Mouse (Mus musculus): ENCODE data around the gene Olfr370. TPM values are rescaled to one million over a fixed set of nuclear protein-coding genes. Genes with fewer than 3 reads are reported as not detected.
"Not testable (repeated sequence)": the region's sequence is repeated elsewhere in the genome, so short reads cannot be mapped to it uniquely, and the experiment has no call there.

The Olfr370 gene
- total RNA-seq (2021) = not detected

DNA sequence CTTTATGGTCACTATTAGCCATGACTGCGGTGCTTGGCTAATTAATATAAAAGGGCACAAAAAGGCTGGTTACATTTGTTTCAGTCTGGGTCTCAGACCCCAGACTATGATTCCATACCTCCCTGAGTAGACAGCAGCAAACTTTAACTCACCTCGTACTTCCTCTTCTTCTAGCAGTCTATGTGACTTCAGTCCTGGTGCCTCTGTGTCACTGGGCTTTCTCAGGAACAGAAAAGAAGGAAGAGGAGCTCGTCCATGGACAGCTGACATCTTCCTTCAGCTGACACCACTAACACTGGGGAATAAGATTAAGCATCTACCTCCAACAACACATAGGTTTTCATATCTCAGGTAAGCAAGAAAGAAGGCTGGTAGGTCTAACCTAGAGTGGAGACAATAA, at the start of gene Olfr370:
Olfr370 (plus strand) TSS at position 45 of the 400 bp plus-strand sequence.
- no peak for DNase-seq (ENCODE audit: low spot score in 2 of 2)
- intact Hi-C loops (cut with DNase I) = no loop called here

DNA sequence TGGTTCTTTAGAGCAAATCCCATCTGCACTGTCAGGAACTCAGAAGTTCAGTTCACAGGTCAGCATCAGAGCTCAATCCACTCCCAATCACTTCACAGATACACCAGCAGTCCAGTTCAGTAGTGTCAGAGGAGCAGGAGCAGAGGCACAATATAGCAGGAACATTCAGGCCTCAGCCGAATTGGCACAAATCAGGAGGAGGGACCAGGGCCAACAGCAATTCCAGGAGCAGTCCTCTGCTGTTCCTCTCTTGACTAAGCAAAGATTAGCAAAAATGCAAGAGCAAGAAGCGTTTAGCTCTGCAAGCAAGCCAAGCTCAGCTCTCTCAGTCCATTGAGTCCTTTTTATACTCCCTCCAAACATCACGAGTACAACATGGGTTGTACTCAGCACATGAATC, 23.9 kb upstream of the Olfr370 start:
- intact Hi-C loops (cut with DNase I) = no loop called here
- no peak for DNase-seq (ENCODE audit: low spot score in 2 of 2)

DNA sequence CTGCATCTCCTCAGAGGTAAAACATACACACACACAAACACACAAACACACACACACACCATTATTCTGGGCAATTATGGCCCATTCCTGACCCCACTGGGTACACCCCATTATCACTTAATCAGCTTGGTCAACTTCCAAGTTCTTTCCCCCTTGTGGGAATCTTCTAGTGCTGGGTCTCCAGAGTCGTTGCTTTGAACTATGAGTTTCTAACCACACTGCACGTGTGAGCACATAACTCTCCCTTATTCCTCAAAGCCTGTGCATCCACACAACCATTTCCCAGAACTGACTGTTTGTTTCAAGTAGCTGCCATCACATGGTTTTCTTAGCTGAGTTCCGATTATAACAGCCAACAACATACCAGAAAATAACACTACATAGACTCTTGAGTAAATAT, 15.1 kb upstream of the Olfr370 start:
- no peak for DNase-seq (ENCODE audit: low spot score in 2 of 2)
- intact Hi-C loops (cut with DNase I) = no loop called here

DNA sequence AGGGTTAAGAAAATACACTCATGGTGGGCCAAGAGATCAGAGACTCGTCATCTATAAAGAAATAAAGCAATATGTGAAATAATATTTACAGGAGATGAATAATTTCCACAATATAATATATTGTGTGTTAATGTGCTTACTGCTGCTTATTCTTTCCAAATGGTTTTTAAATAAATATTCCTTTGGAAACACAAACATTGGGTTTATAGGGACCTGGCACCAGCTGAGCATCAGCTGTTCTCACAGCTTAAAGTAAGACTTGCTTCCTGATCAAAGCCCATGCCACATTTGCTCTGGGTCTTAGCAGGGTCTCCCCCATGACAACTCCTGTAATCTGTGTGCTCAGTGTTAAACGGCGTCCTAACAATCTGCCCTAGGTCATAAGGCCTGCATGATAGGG, 14.7 kb upstream of the Olfr370 start:
- DNase-seq (ENCODE audit: low spot score in 2 of 2); intact Hi-C loops (cut with DNase I): not testable (repeated sequence)

DNA sequence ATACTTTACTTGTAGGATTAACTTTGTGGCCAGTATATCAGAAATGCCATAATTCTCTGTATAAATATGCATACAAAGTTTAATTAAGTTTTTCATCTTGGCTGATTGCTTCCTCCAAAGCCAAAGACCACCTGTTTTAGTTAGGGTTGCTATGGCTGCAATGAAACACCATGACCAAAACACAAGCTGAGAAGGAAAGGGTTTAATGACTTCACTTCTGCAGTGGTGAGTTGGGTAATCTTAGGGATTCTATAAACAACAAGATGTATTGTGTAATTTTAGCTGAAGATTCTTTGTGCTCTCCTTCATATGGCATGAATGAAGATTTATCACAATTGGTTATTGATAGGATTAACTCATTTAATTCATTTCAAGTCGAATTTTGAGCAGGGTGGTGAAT, 14.3 kb upstream of the Olfr370 start:
- intact Hi-C loops (cut with DNase I) = no loop called here
- DNase-seq (ENCODE audit: low spot score in 2 of 2) = no peak

DNA sequence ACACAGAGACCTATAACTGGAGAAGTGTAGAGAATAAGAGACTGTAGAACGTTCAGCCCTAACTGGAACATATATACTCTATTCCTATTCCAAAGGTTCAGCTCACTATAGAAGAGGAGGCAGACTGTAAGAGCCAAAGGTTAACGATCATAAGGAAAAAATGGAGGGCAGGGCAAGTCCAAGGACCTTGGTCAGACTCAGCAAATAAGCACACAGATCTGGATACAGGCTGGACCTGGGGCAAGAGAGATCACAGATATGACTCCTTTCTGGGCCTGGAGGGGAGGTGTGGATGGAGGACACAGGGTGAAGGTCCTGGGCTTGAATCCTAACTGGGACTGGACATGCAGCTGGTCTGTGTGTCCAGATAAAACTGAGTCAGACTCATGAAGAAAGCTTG, 778 bp upstream of the Olfr370 start:
- DNase-seq (ENCODE audit: low spot score in 2 of 2) = no peak
- intact Hi-C loops (cut with DNase I) = no loop called here

DNA sequence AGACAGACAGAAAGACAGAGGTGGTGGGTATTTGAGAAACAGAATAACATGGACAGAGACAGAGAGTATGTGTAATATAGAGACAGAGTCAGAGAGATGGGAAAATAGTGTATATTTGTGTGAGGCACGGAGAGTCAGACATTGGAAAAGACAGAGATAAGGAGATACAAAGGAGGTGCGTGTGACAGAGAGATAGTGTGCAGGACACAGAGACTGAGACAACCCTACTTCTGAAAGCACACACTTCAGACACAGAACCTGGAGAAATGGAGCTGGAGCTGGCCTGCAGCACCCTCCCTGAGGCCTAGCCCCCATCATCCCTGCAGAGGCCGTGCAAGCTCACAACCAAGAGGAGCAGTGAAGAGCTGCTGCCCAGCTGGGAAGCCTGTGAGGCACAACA, 27.1 kb downstream of the Olfr370 start:
- intact Hi-C loops (cut with DNase I) = no loop called here
- DNase-seq (ENCODE audit: low spot score in 2 of 2) = no peak

DNA sequence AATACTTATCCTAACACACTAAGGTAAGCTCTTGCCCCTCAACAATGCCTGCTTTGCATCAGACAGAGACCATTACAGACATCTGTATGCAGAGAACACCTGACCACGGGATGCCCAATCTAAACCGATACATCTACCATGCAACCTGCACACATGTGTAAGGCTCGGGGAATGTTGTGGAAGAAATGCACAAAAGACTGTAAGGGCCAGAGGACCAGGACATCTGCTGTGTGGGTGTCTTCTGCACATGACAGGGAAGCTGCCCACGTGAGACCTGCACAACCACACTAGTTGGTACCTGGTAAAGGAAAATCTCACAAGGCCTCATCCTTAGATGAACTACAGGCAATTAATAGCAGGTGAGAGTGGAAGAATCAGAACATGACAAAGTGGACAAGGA, 27.7 kb downstream of the Olfr370 start:
- intact Hi-C loops (cut with DNase I) = no loop called here
- peak in 1 of 2 experiments; percentile 4 for DNase-seq (ENCODE audit: low spot score in 2 of 2)

DNA sequence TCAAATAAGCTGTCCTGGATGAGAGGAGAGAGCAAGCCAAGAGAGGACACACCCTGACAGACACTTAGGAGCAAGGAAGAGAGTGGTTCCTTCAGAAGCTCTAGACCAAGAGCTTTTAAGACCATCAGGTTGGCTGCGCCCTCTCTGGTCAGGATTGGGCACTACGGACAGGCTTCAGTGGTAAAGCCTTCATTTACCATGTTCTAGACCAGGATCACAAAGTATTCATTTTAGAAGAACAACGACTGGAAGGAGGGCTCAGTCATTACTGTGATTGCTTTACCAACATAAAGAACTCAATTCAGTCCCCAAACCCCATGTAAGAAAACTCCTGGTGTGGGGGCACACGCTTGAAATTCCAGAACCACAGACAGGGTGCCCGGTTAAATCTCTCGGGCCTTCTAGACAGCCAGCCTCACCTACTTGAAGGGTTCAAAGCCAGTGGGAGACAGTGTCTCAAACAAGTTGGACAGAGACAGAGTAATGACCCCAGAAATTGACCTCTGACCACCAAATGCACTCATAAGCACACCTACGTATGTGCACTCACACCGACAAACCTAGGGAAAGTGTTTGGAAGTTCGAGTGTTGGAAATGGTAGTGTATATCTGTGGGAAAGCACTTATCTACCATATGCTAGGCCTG, 30.3 kb downstream of the Olfr370 start:
- peak in 1 of 2 experiments; percentile 2 for DNase-seq (ENCODE audit: low spot score in 2 of 2)
- intact Hi-C loops (cut with DNase I) = loop anchor here (2.0 to 5.0 kb wide), 2 partner anchors 57 to 124 kb away; no protein-coding TSS in a partner anchor

DNA sequence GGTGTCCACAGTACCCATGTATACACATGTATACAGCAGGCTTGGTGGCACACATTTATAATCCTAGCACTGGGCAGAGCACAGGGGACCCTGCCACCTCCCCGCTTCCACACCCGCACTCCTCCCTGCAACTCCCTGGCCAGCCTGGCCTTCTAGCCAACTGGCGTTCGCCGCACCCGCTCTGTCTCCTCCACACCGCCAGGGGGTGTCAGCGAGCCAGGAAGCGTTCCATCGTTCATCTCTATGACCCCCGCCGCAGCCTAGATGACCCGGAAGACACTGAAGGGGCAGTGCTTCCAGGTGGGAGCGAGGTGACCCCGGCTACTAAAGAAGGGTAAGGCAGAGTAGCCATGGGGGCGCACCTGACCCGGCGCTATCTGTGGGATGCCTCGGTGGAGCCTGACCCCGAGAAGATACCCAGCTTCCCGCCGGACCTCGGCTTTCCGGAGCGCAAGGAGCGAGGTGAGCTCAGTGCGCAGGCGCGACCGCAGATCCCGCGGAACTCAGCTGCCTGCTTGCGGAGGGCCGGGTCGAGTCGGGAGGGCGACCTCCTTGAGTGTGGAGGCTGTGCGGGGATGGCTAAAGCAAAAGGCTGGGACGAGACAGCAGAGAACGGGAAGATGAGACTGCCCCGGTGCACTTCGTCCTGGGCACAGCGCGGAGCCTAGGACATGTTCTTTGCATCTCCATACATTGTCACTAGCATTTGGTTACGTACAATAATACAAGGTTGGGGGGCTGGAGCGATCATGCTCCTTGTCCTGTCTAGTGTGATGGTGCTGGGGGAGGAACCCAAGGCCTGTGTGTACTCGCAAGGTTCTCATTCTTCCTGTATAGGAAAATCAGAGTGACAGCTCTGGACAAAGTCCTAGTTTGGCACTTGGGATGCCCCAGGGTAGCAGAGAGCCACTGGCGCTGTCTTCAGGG, 31.2 kb downstream of the Olfr370 start, which contains the start of gene Ndufb7:
Ndufb7 (plus strand) TSS at position 203 of the 927 bp plus-strand sequence.
- intact Hi-C loops (cut with DNase I) = loop anchor here (2.0 to 5.0 kb wide), 2 partner anchors 56 to 124 kb away; no protein-coding TSS in a partner anchor

DNA sequence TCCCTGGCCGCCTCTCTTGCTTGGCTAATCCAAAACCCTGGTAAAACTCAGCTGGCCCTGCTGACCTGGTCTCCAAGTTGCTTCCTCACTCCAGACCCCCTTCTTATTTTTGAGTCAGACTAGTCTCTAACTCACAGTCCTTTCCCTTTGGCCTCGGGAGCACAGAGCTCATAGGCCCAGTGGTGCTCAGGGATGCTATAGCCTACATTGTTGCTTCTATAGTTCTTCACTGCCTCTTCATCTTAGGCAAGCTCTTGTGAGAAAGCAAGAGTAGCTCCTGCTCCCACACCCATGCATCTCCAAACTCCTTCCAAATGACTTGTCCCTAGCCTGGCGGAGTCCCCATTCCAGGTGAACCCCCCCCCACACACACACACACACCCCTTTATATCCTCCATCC, 32.1 kb downstream of the Olfr370 start:
- intact Hi-C loops (cut with DNase I) = loop anchor here (2.0 to 5.0 kb wide), 2 partner anchors 55 to 125 kb away; no protein-coding TSS in a partner anchor
- peak in 1 of 2 experiments; percentile 5 for DNase-seq (ENCODE audit: low spot score in 2 of 2)

More for the DNA sequence above, 31.2 kb downstream of the Olfr370 start, which contains the start of gene Ndufb7:
- DNase-seq (ENCODE audit: low spot score in 2 of 2) = peak; percentile 97 to 98

DNA sequence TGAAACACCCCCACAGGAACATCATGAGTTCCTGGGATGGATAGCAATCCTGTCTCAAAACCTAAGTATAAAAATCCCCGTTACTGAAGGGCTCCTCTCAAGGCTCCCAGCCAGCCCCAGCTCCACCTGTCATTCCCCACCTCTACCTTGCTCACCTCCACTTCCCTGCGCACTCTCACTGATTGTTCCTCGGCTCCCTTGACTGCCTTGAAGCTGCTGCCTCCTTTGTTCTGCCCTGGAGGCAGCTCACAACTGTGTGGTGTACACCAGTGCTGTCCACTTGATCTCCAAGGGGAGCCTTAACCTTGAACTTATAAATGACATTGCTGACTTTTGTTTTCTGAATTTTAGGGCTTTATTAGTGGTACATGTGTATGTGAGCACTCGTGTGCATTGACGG, 32.5 kb downstream of the Olfr370 start:
- intact Hi-C loops (cut with DNase I) = loop anchor here (5.0 kb wide), 1 partner anchor 126 kb away; no protein-coding TSS in a partner anchor
- no peak for DNase-seq (ENCODE audit: low spot score in 2 of 2)

DNA sequence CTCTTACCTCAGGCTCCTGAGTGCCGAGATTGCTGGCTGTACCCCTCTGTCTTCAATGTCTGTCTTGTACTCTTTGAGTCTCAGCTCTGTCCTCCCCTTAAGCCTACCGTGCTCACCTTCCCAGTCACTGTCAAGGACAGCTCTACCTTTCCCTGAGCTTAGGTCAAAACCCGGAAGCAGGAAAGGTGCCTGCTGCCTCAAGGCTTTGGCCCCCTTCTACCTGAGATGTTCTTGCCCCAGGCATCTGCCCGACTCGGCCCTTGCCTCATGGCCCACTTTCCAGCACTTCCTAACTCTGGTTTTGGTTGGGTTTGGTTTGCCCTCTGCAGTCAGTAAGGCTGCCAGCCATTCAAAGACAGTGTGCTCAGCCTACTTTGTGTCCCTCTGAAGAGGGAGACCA, 33.2 kb downstream of the Olfr370 start:
- intact Hi-C loops (cut with DNase I) = loop anchor here (5.0 kb wide), 1 partner anchor 126 kb away; no protein-coding TSS in a partner anchor
- no peak for DNase-seq (ENCODE audit: low spot score in 2 of 2)

DNA sequence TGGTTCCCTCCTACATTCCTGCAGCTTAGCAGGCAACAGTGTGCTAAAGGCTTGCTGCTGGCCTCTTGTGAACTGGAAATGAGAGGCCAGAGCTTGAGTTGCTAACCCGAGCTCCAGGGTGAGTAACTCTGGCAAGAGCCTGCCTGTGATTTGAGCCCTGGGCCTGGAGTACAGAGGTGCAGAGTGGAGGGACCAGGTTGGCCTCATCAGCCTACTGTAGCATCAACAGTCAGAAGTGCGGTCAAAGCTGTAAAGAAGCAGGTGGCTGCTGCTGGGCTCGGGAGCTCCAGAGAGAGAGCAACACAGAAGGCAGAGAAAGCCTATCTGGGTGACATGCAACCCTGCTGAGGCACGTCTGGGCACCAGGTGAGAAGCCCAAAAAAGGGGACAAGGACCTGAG, 33.6 kb downstream of the Olfr370 start:
- intact Hi-C loops (cut with DNase I) = loop anchor here (5.0 kb wide), 1 partner anchor 127 kb away; no protein-coding TSS in a partner anchor
- DNase-seq (ENCODE audit: low spot score in 2 of 2) = peak in 1 of 2 experiments; percentile 1

DNA sequence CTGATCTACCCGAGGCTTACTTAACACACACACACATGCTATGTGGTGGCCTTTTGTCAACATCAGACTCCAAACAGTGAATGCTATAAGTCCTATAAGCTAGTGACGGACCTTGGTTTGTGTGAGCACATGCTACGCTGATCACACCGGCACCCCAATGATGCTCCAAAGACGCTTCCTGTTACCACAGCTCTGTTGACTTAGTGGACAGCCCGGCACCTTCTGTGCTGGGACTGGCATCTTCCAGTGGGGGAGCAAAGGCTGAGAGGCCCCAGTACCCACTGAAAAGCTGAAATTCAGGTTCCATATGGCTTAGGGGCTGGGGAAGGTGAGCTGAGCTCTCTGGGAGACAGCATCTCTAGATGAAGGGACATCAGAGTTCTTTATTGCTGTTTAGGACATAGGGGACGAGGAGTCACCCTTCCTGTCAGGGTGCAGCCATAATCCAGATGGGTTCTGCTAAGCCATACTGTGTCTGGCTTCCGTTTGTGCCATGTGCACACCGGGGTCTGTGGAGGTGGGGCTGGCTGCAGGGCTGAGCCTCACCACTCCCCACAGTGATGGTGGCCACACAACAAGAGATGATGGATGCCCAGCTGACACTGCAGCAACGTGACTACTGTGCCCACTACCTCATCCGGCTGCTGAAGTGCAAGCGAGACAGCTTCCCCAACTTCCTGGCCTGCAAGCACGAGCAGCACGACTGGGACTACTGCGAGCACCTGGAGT, 34.9 kb downstream of the Olfr370 start:
- peak in 1 of 2 experiments; percentile 2 for DNase-seq (ENCODE audit: low spot score in 2 of 2)

DNA sequence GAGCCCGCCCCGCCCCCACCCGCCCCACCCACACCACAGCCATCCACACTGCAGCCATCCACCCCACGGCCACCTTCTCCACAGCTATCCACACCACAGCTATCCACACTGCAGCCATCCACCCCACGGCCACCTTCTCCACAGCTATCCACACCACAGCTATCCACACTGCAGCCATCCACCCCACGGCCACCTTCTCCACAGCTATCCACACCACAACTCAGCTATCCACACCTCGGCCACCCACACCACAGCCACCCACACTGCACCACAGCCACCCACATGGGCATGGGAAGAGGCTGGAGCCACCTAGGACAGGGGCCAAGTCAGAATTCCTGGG, 35.4 kb downstream of the Olfr370 start:
- DNase-seq (ENCODE audit: low spot score in 2 of 2) = peak in 1 of 2 experiments; percentile 3
- intact Hi-C loops (cut with DNase I) = not testable (repeated sequence)

More for the DNA sequence above, 34.9 kb downstream of the Olfr370 start:
- intact Hi-C loops (cut with DNase I) = no loop called here

DNA sequence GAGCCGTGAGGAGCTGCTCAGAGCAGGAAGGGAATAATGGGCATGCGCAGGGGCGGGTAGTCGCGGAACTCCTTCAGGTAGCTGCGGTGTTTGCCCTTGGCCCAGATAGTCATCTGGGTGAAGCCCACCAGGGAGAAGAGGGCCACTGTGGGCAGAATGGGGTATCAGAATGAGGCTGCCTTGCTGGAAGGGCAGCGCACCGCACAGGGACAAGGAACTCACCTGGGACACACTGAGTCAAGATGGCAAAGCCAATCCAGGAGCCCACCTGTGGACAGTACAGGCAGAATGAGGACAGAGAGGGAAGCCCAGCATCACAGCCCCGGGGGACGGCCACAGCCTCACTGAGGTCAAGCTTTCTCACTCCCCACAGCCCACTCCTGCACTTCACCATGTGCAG, 36.2 kb downstream of the Olfr370 start:
- DNase-seq (ENCODE audit: low spot score in 2 of 2) = peak in 1 of 2 experiments; percentile 2
- intact Hi-C loops (cut with DNase I) = no loop called here

DNA sequence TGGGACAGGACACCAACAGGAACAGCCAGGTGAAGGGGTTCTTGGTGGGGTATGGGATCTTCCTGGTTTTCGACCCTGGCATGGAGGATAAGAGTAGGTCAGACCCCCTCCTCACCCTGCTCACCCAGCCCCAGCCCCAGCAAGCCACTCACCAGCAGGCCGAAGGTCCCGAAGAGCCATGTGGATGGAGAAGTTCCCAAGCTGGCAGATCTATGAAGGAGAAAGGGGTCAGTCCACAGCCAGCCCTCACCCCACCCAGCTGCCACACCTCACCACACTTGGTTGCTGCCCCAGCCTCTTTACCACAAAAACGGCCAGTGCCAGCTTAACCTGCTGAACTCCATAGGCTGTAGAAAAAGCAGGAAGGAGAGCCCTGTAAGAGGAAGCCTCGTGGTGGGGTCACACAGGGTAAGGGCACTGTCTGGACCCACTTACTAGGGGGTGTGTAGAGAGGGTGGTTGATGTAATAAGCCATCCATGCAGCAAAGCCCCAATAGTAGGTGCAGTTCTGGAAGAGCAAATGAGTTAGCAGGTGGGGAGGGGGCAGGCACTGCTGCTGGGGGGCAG, 36.7 kb downstream of the Olfr370 start:
- intact Hi-C loops (cut with DNase I) = no loop called here
- no peak for DNase-seq (ENCODE audit: low spot score in 2 of 2)

DNA sequence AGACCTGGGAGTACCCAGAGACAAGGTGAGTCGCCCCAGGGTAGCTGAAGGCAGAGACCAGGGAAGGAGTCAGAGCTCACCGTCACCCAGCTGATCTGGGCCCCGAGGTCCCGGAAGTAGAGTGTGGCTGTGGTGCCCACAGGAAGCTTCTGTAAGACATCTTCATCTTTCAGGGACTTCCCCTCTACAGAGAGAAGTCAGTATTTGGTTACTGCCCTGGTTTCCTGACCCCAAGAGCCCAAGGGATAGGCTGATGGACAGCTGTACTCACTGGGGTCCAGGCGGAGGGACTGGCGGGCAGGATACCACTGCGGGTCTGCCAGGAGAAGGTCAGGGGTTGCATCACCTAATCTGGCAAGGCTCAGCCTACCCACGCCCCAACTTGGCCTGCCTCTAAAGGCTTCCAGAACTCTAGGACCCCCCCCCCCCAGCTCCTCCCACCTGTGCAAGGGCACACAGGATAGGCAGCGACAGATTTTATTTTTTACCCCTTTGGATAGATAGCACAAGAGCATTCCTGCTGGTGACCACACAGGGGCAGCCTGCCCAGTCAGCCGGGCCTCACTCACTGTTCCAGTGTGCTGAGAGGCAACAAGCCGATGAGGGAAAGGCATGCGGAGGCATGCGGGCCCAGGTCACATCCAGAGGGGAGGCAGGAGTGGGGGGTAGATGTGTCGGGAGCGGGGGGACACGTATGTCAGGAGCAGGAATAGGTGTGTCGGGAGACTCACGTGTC, 37.7 kb downstream of the Olfr370 start:
- peak in 1 of 2 experiments; percentile 13 for DNase-seq (ENCODE audit: low spot score in 2 of 2)
- intact Hi-C loops (cut with DNase I) = no loop called here
